Mouse (Mus musculus) intestine, embryonic 14.5 days (tissue): Measurements from ENCODE around the gene Klhl22. TPM values are rescaled to one million over a fixed set of nuclear protein-coding genes. Genes with fewer than 3 reads are reported as not detected.

Source experiments
- ATAC-seq: fragments of 200-750 bp; cut with Nextera tagmentation; replicated peaks from 2 replicates; pipeline ENCODE4 v1.8.0; 2017; ENCODE audit warnings: low read depth, moderate number of reproducible peaks, moderate TSS enrichment, moderate library complexity; ENCODE audit not compliant: low FRiP score, low TSS enrichment
- DNase-seq: peaks from one replicate; pipeline ENCODE4 v3.0.0-alpha.2; 2018; ENCODE audit warnings: low spot score
- H3K27ac ChIP-seq: fragments of 300-500 bp; sonication (generic); 2 replicates; pipeline ENCODE4 v1.5.1; 2014; ENCODE audit warnings: low read depth, mild to moderate bottlenecking, control low read depth
- H3K27me3 ChIP-seq: fragments of 300-500 bp; sonication (generic); replicated peaks from 2 replicates; pipeline ENCODE4 v1.6.1; 2014; ENCODE audit warnings: low read length, control low read depth; ENCODE audit not compliant: control insufficient read depth, insufficient read depth
- H3K36me3 ChIP-seq: fragments of 300-500 bp; sonication (generic); 2 replicates; pipeline ENCODE4 v1.6.1; 2014; ENCODE audit warnings: low read length, control low read depth; ENCODE audit not compliant: control insufficient read depth, insufficient read depth
- H3K4me1 ChIP-seq: fragments of 300-500 bp; sonication (generic); replicated peaks from 2 replicates; pipeline ENCODE4 v1.6.1; 2014; ENCODE audit warnings: low read length, control low read depth, mixed read lengths; ENCODE audit not compliant: control insufficient read depth, insufficient read depth
- H3K4me2 ChIP-seq: fragments of 300-500 bp; sonication (generic); 2 replicates; pipeline ENCODE4 v1.6.1; 2014; ENCODE audit warnings: low read length
- H3K4me3 ChIP-seq: fragments of 300-500 bp; sonication (generic); 2 replicates; pipeline ENCODE4 v1.5.1; 2014; ENCODE audit warnings: low read depth, low read length, control low read depth, mixed read lengths
- H3K9ac ChIP-seq: fragments of 300-500 bp; sonication (generic); 2 replicates; pipeline ENCODE4 v1.6.1; 2014; ENCODE audit warnings: mild to moderate bottlenecking, low read length
- H3K9me3 ChIP-seq: fragments of 300-500 bp; sonication (generic); 2 replicates; pipeline ENCODE4 v1.6.1; 2016; ENCODE audit warnings: low read length, control low read depth; ENCODE audit not compliant: control insufficient read depth
- WGBS: fragments of 180-500 bp; shearing (Covaris S2); extraction: QIAGEN DNeasy Blood & Tissue Kit; methylation state at CpG from one replicate; pipeline ENCODE4 v1.1.7; 2014; 5-methylcytosine and 5-hydroxymethylcytosine counted together
- polyA plus RNA-seq: library from polyadenylated mRNA; unstranded; fragments of >200 nt; fragmentation: Nextera tagmentation; extraction: Ambion mirVana; gene quantifications from 2 replicates; pipeline ENCODE4 v1.2.1, GENCODE M21; 2014

Klhl22 gene
- polyA plus RNA-seq, 1 experiment from 2014 or later: 66.5 TPM

GRCm38 (mm10) chr16:17809125-17809524 lies 49.7 kb downstream of the Klhl22 start:
- DNase-seq (no peak), ATAC-seq (no peak)
- Histone ChIP-seq H3K36me3 (0 out of 2 replicates have a peak, but pooled peaks cover 5% of the 10 kb centered on the region), H3K9me3 (no peaks in the 10 kb centered on the region), H3K9ac (no peak overlapping the region), H3K27me3 (peaks cover 21% of the 10 kb centered on the region), H3K4me1 (peaks cover 40% of the 10 kb centered on the region), H3K27ac (peak overlapping the region; percentile 77), H3K4me2 (no peak overlapping the region), H3K4me3 (no peak overlapping the region)
- WGBS: 80% methylated on average over 4 of the region's 4 CpGs

GRCm38 (mm10) chr16:17809711-17810110 lies 50.3 kb downstream of the Klhl22 start:
- Histone ChIP-seq H3K27me3 (peaks cover 19% of the 10 kb centered on the region), H3K27ac (peak overlapping the region; percentile 77), H3K4me2 (no peak overlapping the region), H3K36me3 (0 out of 2 replicates have a peak, but pooled peaks cover 5% of the 10 kb centered on the region), H3K4me3 (no peak overlapping the region), H3K9ac (no peak overlapping the region), H3K4me1 (peaks cover 34% of the 10 kb centered on the region), H3K9me3 (no peaks in the 10 kb centered on the region)
- WGBS: 16% methylated on average over 7 of the region's 7 CpGs
- peak; percentile 56 for ATAC-seq
- DNase-seq: peak; percentile 63

DNA sequence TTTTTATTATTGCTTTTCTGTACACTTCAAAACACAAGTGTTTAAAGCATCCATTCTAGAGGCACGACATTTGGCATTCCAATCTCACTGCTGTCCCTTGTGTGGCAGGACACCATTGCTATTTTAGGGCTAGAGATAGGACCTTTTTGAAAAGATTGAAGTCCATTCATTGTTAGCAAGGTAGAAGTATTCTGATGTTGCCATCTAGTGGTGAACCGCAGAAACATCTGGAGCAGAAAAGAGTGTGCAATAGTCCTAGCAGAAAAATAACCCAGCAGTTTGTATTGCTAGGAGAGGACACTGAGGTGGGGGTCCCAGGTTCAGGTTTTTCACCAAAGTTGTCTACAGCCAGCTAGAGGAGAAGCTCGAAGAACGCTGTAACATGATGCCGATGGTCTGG lies 52.7 kb downstream of the Klhl22 start:
- 0 out of 2 replicates have a peak, but pooled peaks cover 5% of the 10 kb centered on the region for H3K36me3 ChIP-seq
- H3K9me3 ChIP-seq: no peaks in the 10 kb centered on the region
- peaks cover 3% of the 10 kb centered on the region; the same call in 1 of the 2 replicates for H3K27me3 ChIP-seq
- WGBS: 7% methylated on average over 5 of the region's 5 CpGs
- no peak overlapping the region for H3K4me3 ChIP-seq
- no peak overlapping the region for H3K4me2 ChIP-seq
- ATAC-seq: no peak
- DNase-seq: no peak
- no peak overlapping the region for H3K27ac ChIP-seq
- H3K9ac ChIP-seq: no peak overlapping the region
- peaks cover 32% of the 10 kb centered on the region for H3K4me1 ChIP-seq

DNA sequence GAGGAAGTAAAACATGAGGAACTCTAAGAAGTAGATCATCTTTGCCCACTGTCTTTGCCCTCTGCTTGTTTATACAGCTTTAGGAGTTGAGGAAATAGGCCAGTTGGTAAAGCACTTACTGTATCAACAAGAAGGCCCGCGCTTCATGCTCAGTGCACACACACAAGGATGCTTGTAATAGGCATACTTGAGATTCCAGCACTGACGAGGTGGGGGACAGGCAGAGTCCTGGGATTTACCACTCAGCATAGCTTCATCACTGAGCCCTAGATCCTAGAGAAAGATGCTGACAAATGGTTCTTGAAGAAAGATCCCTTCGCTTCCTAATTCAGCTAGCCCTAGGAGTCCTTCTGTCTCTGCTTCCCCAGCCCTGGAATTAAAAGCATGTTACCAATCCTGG lies 53.8 kb downstream of the Klhl22 start:
- 39% methylated on average over 4 of the region's 4 CpGs for WGBS
- H3K9me3 ChIP-seq: no peaks in the 10 kb centered on the region
- no peak overlapping the region for H3K9ac ChIP-seq
- ATAC-seq (no peak), DNase-seq (no peak)
- no peak overlapping the region for H3K27ac ChIP-seq
- H3K36me3 ChIP-seq: 0 out of 2 replicates have a peak, but pooled peaks cover 2% of the 10 kb centered on the region
- peaks cover 3% of the 10 kb centered on the region; the same call in 1 of the 2 replicates for H3K27me3 ChIP-seq
- H3K4me1 ChIP-seq: peaks cover 23% of the 10 kb centered on the region
- H3K4me2 ChIP-seq: no peak overlapping the region
- H3K4me3 ChIP-seq: no peak overlapping the region

GRCm38 (mm10) chr16:17815411-17816402 lies 56.3 kb downstream of the Klhl22 start:
- DNase-seq (peak; percentile 93), ATAC-seq (peak; percentile 85)
- Histone ChIP-seq H3K4me3 (peak overlapping the region; percentile 45), H3K27ac (no peak overlapping the region), H3K36me3 (no peaks in the 10 kb centered on the region), H3K4me2 (peak overlapping the region; percentile 86), H3K4me1 (0 out of 2 replicates have a peak, but pooled peaks cover 8% of the 10 kb centered on the region), H3K27me3 (peaks cover 3% of the 10 kb centered on the region), H3K9me3 (no peaks in the 10 kb centered on the region), H3K9ac (peak overlapping the region; percentile 67)
- WGBS: 2% methylated on average over 61 of the region's 63 CpGs

GRCm38 (mm10) chr16:17816528-17816927 lies 57.1 kb downstream of the Klhl22 start:
- ATAC-seq (no peak), DNase-seq (no peak)
- no peak overlapping the region for H3K4me2 ChIP-seq
- 0 out of 2 replicates have a peak, but pooled peaks cover 8% of the 10 kb centered on the region for H3K4me1 ChIP-seq
- H3K9me3 ChIP-seq: no peaks in the 10 kb centered on the region
- no peaks in the 10 kb centered on the region for H3K36me3 ChIP-seq
- WGBS: 85% methylated on average over 8 of the region's 8 CpGs
- no peak overlapping the region for H3K9ac ChIP-seq
- H3K27me3 ChIP-seq: peaks cover 7% of the 10 kb centered on the region
- H3K27ac ChIP-seq: no peak overlapping the region
- no peak overlapping the region for H3K4me3 ChIP-seq

DNA sequence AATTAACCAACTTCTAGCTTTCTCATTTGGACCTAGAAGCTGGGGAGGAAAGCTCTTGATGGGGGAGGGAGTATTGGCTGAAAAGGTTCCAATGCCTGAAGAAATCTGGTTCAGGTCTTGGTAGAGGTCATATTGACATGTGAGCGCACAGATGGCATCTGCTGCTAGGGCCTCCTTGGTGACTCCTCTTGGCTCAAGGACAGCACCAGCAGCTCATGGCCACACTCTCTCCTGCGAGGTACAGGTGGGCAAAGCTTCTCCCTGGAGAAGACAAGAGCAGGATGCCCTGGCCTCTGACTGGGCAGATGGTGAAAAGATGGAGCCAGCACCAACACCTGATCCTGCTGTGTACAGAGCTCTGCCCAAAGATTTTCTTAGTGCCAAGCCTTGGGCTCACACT lies 67.1 kb downstream of the Klhl22 start:
- Histone ChIP-seq H3K4me3 (no peak overlapping the region), H3K9ac (no peak overlapping the region), H3K9me3 (no peaks in the 10 kb centered on the region), H3K4me1 (no peaks in the 10 kb centered on the region), H3K27me3 (peaks cover 15% of the 10 kb centered on the region), H3K4me2 (no peak overlapping the region), H3K27ac (no peak overlapping the region), H3K36me3 (no peaks in the 10 kb centered on the region)
- whole genome bisulfite sequencing: 95% methylated on average over 2 of the region's 2 CpGs
- DNase-seq (no peak), ATAC-seq (no peak)

DNA sequence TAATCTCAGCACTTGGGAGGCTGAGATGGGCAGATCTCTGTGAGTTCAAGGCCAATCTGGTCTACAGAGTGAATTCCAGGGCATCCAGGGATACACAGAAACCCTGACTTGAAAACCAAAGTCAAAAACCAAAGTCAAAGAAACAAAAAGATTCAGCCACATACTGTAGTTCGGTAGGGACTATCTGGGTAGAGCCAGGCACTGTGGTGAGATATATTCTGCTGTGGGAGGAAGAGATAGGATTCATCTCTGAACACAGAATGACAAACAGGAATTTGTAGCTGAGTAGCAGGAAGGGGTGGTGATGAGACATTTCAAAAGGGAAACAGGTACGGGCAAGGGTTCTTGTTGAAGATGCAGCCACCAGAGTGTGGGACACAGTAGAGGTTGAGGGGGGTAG lies 68.8 kb downstream of the Klhl22 start:
- no peak overlapping the region for H3K9ac ChIP-seq
- H3K9me3 ChIP-seq: no peaks in the 10 kb centered on the region
- no peak overlapping the region for H3K4me2 ChIP-seq
- no peak overlapping the region for H3K27ac ChIP-seq
- WGBS: 94% methylated on average over 2 of the region's 2 CpGs
- H3K36me3 ChIP-seq: no peaks in the 10 kb centered on the region
- no peak for ATAC-seq
- peaks cover 33% of the 10 kb centered on the region for H3K27me3 ChIP-seq
- no peaks in the 10 kb centered on the region for H3K4me1 ChIP-seq
- no peak for DNase-seq
- H3K4me3 ChIP-seq: no peak overlapping the region
